Mouse (Mus musculus) intestine, embryonic 15.5 days (tissue): ENCODE results near the gene Cdipt. TPM values are rescaled to one million over a fixed set of nuclear protein-coding genes. Genes with fewer than 3 reads are reported as not detected.

Experiments used
- ATAC-seq: fragments of 200-750 bp; cut with Nextera tagmentation; 2 replicates; pipeline ENCODE4 v1.8.0; 2017; ENCODE audit warnings: moderate TSS enrichment, moderate library complexity
- H3K27ac ChIP-seq: fragments of 300-500 bp; sonication (generic); 2 replicates; pipeline ENCODE4 v1.5.1; 2015; ENCODE audit warnings: mild to moderate bottlenecking, inconsistent platforms
- H3K27me3 ChIP-seq: fragments of 300-500 bp; sonication (generic); replicated peaks from 2 replicates; pipeline ENCODE4 v1.6.1; 2015; ENCODE audit warnings: inconsistent platforms
- H3K36me3 ChIP-seq: fragments of 300-500 bp; sonication (generic); 2 replicates; pipeline ENCODE4 v1.6.1; 2015; ENCODE audit warnings: inconsistent platforms
- H3K4me1 ChIP-seq: fragments of 300-500 bp; sonication (generic); replicated peaks from 2 replicates; pipeline ENCODE4 v1.6.1; 2015; ENCODE audit warnings: inconsistent platforms
- H3K4me2 ChIP-seq: fragments of 300-500 bp; sonication (generic); replicated peaks from 2 replicates; pipeline ENCODE4 v1.6.1; 2015; ENCODE audit warnings: mild to moderate bottlenecking, inconsistent platforms
- H3K4me3 ChIP-seq: fragments of 300-500 bp; sonication (generic); replicated peaks from 2 replicates; pipeline ENCODE4 v1.5.1; 2015; ENCODE audit warnings: inconsistent platforms
- H3K9ac ChIP-seq: fragments of 300-500 bp; sonication (generic); 2 replicates; pipeline ENCODE4 v1.6.1; 2015; ENCODE audit warnings: inconsistent platforms
- H3K9me3 ChIP-seq: fragments of 300-500 bp; sonication (generic); 2 replicates; pipeline ENCODE4 v1.6.1; 2016; ENCODE audit warnings: inconsistent platforms
- WGBS: fragments of 180-500 bp; shearing (Covaris S2); methylation state at CpG from one replicate; pipeline ENCODE4 v1.1.7; 2015; 5-methylcytosine and 5-hydroxymethylcytosine counted together
- polyA plus RNA-seq: library from polyadenylated mRNA; unstranded; fragments of >200 nt; fragmentation: Nextera tagmentation; extraction: Ambion mirVana; gene quantifications from 2 replicates; pipeline ENCODE4 v1.2.1, GENCODE M21; 2015

Gene Cdipt
- polyA plus RNA-seq, 1 experiment from 2014 or later = 123 TPM

GRCm38 (mm10) chr7:126950647-126951615 is 24.8 kb upstream of the Cdipt start:
- Histone ChIP-seq H3K9me3 (no peaks in the 10 kb centered on the region), H3K4me1 (peaks cover 13% of the 10 kb centered on the region), H3K9ac (no peak overlapping the region), H3K36me3 (no peaks in the 10 kb centered on the region), H3K4me2 (peak overlapping the region; percentile 100), H3K27ac (no peak overlapping the region), H3K4me3 (peak overlapping the region; percentile 50), H3K27me3 (peaks cover 31% of the 10 kb centered on the region)
- no peak for ATAC-seq
- WGBS = 8% methylated on average over 26 of the region's 26 CpGs

GRCm38 (mm10) chr7:126951741-126952140 is 24.0 kb upstream of the Cdipt start:
- Histone ChIP-seq H3K9me3 (no peaks in the 10 kb centered on the region), H3K9ac (no peak overlapping the region), H3K4me1 (peaks cover 13% of the 10 kb centered on the region), H3K4me2 (peak overlapping the region; percentile 24; the same call in 1 of the 2 replicates), H3K4me3 (no peak overlapping the region), H3K36me3 (no peaks in the 10 kb centered on the region), H3K27ac (no peak overlapping the region), H3K27me3 (peaks cover 31% of the 10 kb centered on the region)
- ATAC-seq = no peak
- 23% methylated on average over 4 of the region's 4 CpGs for WGBS

GRCm38 (mm10) chr7:126952646-126953045 is 23.1 kb upstream of the Cdipt start:
- Histone ChIP-seq H3K9me3 (no peaks in the 10 kb centered on the region), H3K4me1 (peaks cover 13% of the 10 kb centered on the region), H3K36me3 (no peaks in the 10 kb centered on the region), H3K27me3 (peaks cover 31% of the 10 kb centered on the region), H3K4me3 (no peak overlapping the region), H3K9ac (no peak overlapping the region), H3K27ac (no peak overlapping the region), H3K4me2 (no peak overlapping the region; the same call in 1 of the 2 replicates)
- 1% methylated on average over 8 of the region's 8 CpGs for WGBS
- no peak for ATAC-seq

GRCm38 (mm10) chr7:126955125-126955524 is 20.6 kb upstream of the Cdipt start:
- no peak for ATAC-seq

GRCm38 (mm10) chr7:126959780-126960179 is 15.9 kb upstream of the Cdipt start:
- H3K4me3 ChIP-seq = no peak overlapping the region
- peaks cover 6% of the 10 kb centered on the region for H3K27me3 ChIP-seq
- no peaks in the 10 kb centered on the region for H3K4me1 ChIP-seq
- no peak for ATAC-seq
- no peaks in the 10 kb centered on the region for H3K9me3 ChIP-seq
- WGBS = 53% methylated on average over 9 of the region's 9 CpGs
- H3K27ac ChIP-seq = no peak overlapping the region
- H3K4me2 ChIP-seq = no peak overlapping the region
- no peak overlapping the region for H3K9ac ChIP-seq
- no peaks in the 10 kb centered on the region for H3K36me3 ChIP-seq

More at GRCm38 (mm10) chr7:126955125-126955524, 20.6 kb upstream of the Cdipt start:
- peaks cover 5% of the 10 kb centered on the region; the same call in 1 of the 2 replicates for H3K4me1 ChIP-seq
- H3K27me3 ChIP-seq = peaks cover 28% of the 10 kb centered on the region
- no peak overlapping the region for H3K4me3 ChIP-seq
- WGBS = 69% methylated on average over 3 of the region's 3 CpGs
- H3K36me3 ChIP-seq = no peaks in the 10 kb centered on the region
- no peaks in the 10 kb centered on the region for H3K9me3 ChIP-seq
- H3K4me2 ChIP-seq = no peak overlapping the region
- H3K27ac ChIP-seq = no peak overlapping the region
- H3K9ac ChIP-seq = no peak overlapping the region

GRCm38 (mm10) chr7:126961095-126961494 is 14.6 kb upstream of the Cdipt start:
- no peak for ATAC-seq
- H3K4me1 ChIP-seq = no peaks in the 10 kb centered on the region
- no peaks in the 10 kb centered on the region for H3K9me3 ChIP-seq
- H3K27ac ChIP-seq = no peak overlapping the region
- no peak overlapping the region for H3K9ac ChIP-seq
- no peak overlapping the region for H3K4me2 ChIP-seq
- peaks cover 6% of the 10 kb centered on the region for H3K27me3 ChIP-seq
- no peaks in the 10 kb centered on the region for H3K36me3 ChIP-seq
- no peak overlapping the region for H3K4me3 ChIP-seq
- 78% methylated on average over 5 of the region's 5 CpGs for WGBS

GRCm38 (mm10) chr7:126961965-126962364 is 13.7 kb upstream of the Cdipt start:
- WGBS = 88% methylated on average over 4 of the region's 4 CpGs
- no peak overlapping the region for H3K27ac ChIP-seq
- H3K9me3 ChIP-seq = no peaks in the 10 kb centered on the region
- ATAC-seq = no peak
- H3K36me3 ChIP-seq = no peaks in the 10 kb centered on the region
- no peak overlapping the region for H3K4me2 ChIP-seq
- peaks cover 6% of the 10 kb centered on the region for H3K27me3 ChIP-seq
- no peak overlapping the region for H3K4me3 ChIP-seq
- H3K4me1 ChIP-seq = no peaks in the 10 kb centered on the region
- no peak overlapping the region for H3K9ac ChIP-seq

GRCm38 (mm10) chr7:126963548-126964286 is 12.0 kb upstream of the Cdipt start:
- peaks cover 6% of the 10 kb centered on the region for H3K27me3 ChIP-seq
- no peak overlapping the region; the same call in 1 of the 2 replicates for H3K4me2 ChIP-seq
- H3K36me3 ChIP-seq = no peaks in the 10 kb centered on the region
- no peak overlapping the region for H3K9ac ChIP-seq
- H3K4me3 ChIP-seq = no peak overlapping the region
- ATAC-seq = peak; percentile 45; the same call in 1 of the 2 replicates
- H3K9me3 ChIP-seq = no peaks in the 10 kb centered on the region
- no peaks in the 10 kb centered on the region for H3K4me1 ChIP-seq
- no peak overlapping the region for H3K27ac ChIP-seq
- 31% methylated on average over 19 of the region's 19 CpGs for WGBS

- H3K27me3 ChIP-seq = peaks cover 6% of the 10 kb centered on the region
- H3K4me1 ChIP-seq = no peaks in the 10 kb centered on the region
- H3K36me3 ChIP-seq = no peaks in the 10 kb centered on the region
- 51% methylated on average over 3 of the region's 3 CpGs for WGBS
- H3K4me3 ChIP-seq = no peak overlapping the region
- H3K4me2 ChIP-seq = no peak overlapping the region
- no peaks in the 10 kb centered on the region for H3K9me3 ChIP-seq
- no peak overlapping the region for H3K9ac ChIP-seq
- no peak overlapping the region for H3K27ac ChIP-seq
- no peak for ATAC-seq
Measured at GRCm38 (mm10) chr7:126965568-126965967, 10.1 kb upstream of the Cdipt start.

- Histone ChIP-seq H3K9me3 (no peaks in the 10 kb centered on the region), H3K4me3 (no peak overlapping the region), H3K27ac (no peak overlapping the region), H3K36me3 (no peaks in the 10 kb centered on the region), H3K27me3 (peaks cover 6% of the 10 kb centered on the region), H3K4me2 (no peak overlapping the region), H3K4me1 (no peaks in the 10 kb centered on the region), H3K9ac (no peak overlapping the region)
- 63% methylated on average over 6 of the region's 6 CpGs for WGBS
- no peak for ATAC-seq
Measured at GRCm38 (mm10) chr7:126967361-126967760, 8.4 kb upstream of the Cdipt start.

GRCm38 (mm10) chr7:126975493-126975892 is 221 bp upstream of the Cdipt start:
- H3K4me2 ChIP-seq = peak overlapping the region; percentile 72
- H3K27me3 ChIP-seq = no peaks in the 10 kb centered on the region
- H3K9ac ChIP-seq = 0 out of 2 replicates have a peak overlapping the region, but pooled peaks have one; percentile 89
- peak overlapping the region; percentile 73 for H3K4me3 ChIP-seq
- H3K36me3 ChIP-seq = peaks cover 18% of the 10 kb centered on the region
- H3K27ac ChIP-seq = peak overlapping the region; percentile 96; the same call in 1 of the 2 replicates
- 14% methylated on average over 8 of the region's 8 CpGs for WGBS
- H3K9me3 ChIP-seq = no peaks in the 10 kb centered on the region
- peak; percentile 21; the same call in 1 of the 2 replicates for ATAC-seq
- H3K4me1 ChIP-seq = peaks cover 6% of the 10 kb centered on the region
